Comparison of ENCODE assay signal across 8 mouse cellular contexts in the genomic region with DNA sequence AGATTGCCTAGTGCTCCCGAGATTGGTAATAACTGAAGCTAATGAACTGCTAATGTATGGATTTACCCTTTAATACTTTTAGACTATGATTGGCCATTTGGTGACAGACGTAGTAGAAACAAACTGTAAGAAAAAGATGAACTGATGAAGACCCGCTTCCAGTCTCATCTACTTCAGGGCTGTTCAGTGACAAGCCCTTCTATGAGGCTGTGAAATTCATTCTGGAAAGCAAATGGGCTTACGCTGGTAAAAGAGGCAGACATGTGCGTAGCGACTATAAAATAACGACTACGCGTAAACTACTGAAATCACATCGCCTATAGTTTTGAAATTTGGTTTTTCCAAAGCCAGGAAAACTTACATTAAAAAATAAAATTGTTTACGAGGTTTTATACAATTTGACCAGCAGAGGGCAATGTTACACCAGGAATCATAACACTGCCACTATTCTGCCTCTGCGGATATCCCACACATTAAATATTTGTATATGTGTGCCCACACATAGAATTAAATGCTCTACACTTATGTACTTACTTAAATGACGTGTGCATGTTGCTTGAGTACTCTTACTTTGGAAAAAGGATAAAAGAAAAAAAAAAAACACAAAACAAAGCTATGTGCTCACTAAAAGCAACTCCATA. TPM values are rescaled to one million over a fixed set of nuclear protein-coding genes. Genes with fewer than 3 reads are reported as not detected.
A peak's percentile ranks its signal among the peaks of the same experiment; 100 is the strongest.
DNase-seq lines count a peak whose midpoint lies in the region; ATAC-seq and TF ChIP-seq lines count a peak whose summit lies in the region.

No protein-coding gene starts in this region.

- H3K4me3 ChIP-seq in hindbrain, embryonic 12.5 days = no peak overlapping the region
- no peak overlapping the region for H3K4me3 ChIP-seq in hindbrain, embryonic 13.5 days

- POLR2A ChIA-PET in Patski (lab: Charles Lee) = no interaction called here

- H3K9me3 ChIP-seq in hindbrain, embryonic 12.5 days (replicated peaks) = no peaks in the 10 kb centered on the region
- H3K9me3 ChIP-seq in hindbrain, embryonic 13.5 days = no peaks in the 10 kb centered on the region

- H3K4me1 ChIP-seq in hindbrain, embryonic 12.5 days = no peaks in the 10 kb centered on the region
- H3K4me1 ChIP-seq in hindbrain, embryonic 13.5 days (replicated peaks) = no peaks in the 10 kb centered on the region

- peak; percentile 46 for TF ChIP-seq CTCF in Patski (IDR thresholded peaks at IDR 0.05)

- no peak overlapping the region for H3K27ac ChIP-seq in hindbrain, embryonic 12.5 days
- no peak overlapping the region for H3K27ac ChIP-seq in hindbrain, embryonic 13.5 days

- DNase-seq in 416B (ENCODE audit: low read depth) (peak; percentile 50), Patski (ENCODE audit: low read depth, low spot score) (no peak)
- no peak for DNase-seq in thymus, adult 18-20 months
- DNase-seq in urinary bladder, postnatal 10 days (ENCODE audit: low spot score) = no peak
- no peak for DNase-seq in gastrocnemius, adult 8-10 months (ENCODE audit: low spot score in 2 of 2)

- CTCF ChIA-PET in Patski (lab: Charles Lee) = interaction anchor here (0.8 kb wide), 1 partner anchor 10 kb away, joined by 3 read pairs; no protein-coding TSS in a partner anchor

- no peaks in the 10 kb centered on the region for H3K36me3 ChIP-seq in hindbrain, embryonic 12.5 days
- H3K36me3 ChIP-seq in hindbrain, embryonic 13.5 days = no peaks in the 10 kb centered on the region

- ATAC-seq in hindbrain, embryonic 12.5 days (ENCODE audit: low FRiP score) = 0 out of 2 replicates have a peak, but pooled peaks have one; percentile 73
- ATAC-seq in hindbrain, embryonic 13.5 days (ENCODE audit: low FRiP score) = no peak
- no peak for ATAC-seq in Patski
- peak; percentile 55; the same call in 1 of the 2 replicates for ATAC-seq in granulocyte monocyte progenitor cell, adult 5-6 weeks (replicated peaks; ENCODE audit: poor library complexity, severe bottlenecking)

- in situ Hi-C loops in Patski (cut with MboI; ENCODE audit: low pct_unique_long_range_greater_than_20kb) = no loop called here

- H3K9ac ChIP-seq in hindbrain, embryonic 12.5 days = no peak overlapping the region
- no peak overlapping the region for H3K9ac ChIP-seq in hindbrain, embryonic 13.5 days

- no peak overlapping the region for H3K4me2 ChIP-seq in hindbrain, embryonic 12.5 days (replicated peaks)
- H3K4me2 ChIP-seq in hindbrain, embryonic 13.5 days = no peak overlapping the region

- H3K27me3 ChIP-seq in hindbrain, embryonic 12.5 days = no peaks in the 10 kb centered on the region
- no peaks in the 10 kb centered on the region for H3K27me3 ChIP-seq in hindbrain, embryonic 13.5 days
- H3K27me3 ChIP-seq in Patski = no peaks in the 10 kb centered on the region

- 40% methylated on average over 13 of the region's 13 CpGs for WGBS in hindbrain, embryonic 12.5 days
- WGBS in hindbrain, embryonic 13.5 days = 37% methylated on average over 13 of the region's 13 CpGs

RNA-seq across cellular contexts. Expression of a gene that starts 38.5 kb away (rescaled TPM):
- polyA plus RNA-seq in hindbrain, embryonic 12.5 days (2016; fragmentation: Nextera tagmentation; extraction: Ambion mirVana) = 6.1 and 8.3 TPM in 2 replicates
- polyA plus RNA-seq in hindbrain, embryonic 13.5 days (2015; fragmentation: Nextera tagmentation; extraction: Ambion mirVana) = 15.8 and 16.8 TPM in 2 replicates
- not detected for polyA plus RNA-seq in Patski (2021)
- not detected in 2 replicates for total RNA-seq in granulocyte monocyte progenitor cell, adult 5-6 weeks (2014; fragmentation: Nextera tagmentation)
- total RNA-seq in granulocyte monocyte progenitor cell, adult 5-6 weeks (2017) = not detected in 2 replicates
- total RNA-seq in gastrocnemius, adult 8-10 months (2022) = 1 to 10 TPM; 2.5 to 5.4 (median 3.3) TPM

Comparison
In these comparisons a context has a peak if more than half of its experiments do, and no peak if none do; other contexts are left out.
1. ATAC-seq: peak in hindbrain, embryonic 12.5 days (single experiment) and granulocyte monocyte progenitor cell, adult 5-6 weeks (single experiment); none in hindbrain, embryonic 13.5 days (single experiment) and Patski (single experiment).